Mouse (Mus musculus): Measurements from ENCODE around the gene Gm37240.

The Gm37240 gene

DNA sequence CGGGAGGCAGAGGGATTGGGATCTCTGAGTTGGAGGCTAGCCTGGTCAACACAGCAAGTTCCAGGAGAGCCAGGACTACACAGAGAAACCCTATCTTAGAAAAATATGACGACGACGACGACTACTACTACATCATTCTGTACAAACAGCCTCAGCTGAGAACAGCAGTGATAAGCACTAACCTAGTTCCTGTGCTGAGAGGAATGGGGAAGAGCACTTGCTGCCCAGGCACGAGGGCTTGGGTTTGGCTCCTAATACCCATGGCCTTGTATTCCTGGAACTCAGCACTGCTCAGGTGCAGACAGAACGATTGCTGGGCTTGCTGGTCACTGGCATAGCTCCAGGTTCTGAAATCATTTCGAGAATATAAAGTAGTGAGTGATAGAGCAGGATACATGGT lies 1178.2 kb downstream of the Gm37240 start:
- DNase-seq (ENCODE audit: low spot score in 2 of 2) = no peak

DNA sequence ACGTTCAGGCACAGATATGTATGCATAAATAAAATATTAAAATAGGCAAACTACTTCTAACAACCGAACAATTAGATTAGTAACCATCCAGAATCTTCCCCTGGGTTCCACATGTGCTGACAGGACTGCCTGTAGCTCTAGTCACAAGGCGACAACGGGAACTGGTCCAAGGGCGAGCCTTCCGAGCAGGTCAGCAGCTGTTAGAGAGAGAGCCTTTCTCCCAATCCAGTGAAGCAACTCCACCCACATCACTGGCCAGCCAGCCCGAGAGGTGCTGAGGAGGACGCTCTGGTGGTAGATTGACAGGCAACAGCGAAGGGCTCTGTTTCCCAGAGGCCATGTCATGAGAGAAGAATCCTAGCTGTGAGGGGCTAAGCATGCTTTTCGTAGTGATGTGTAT lies 1178.8 kb downstream of the Gm37240 start:
- peak; percentile 32 to 39 for DNase-seq (ENCODE audit: low spot score in 2 of 2)

DNA sequence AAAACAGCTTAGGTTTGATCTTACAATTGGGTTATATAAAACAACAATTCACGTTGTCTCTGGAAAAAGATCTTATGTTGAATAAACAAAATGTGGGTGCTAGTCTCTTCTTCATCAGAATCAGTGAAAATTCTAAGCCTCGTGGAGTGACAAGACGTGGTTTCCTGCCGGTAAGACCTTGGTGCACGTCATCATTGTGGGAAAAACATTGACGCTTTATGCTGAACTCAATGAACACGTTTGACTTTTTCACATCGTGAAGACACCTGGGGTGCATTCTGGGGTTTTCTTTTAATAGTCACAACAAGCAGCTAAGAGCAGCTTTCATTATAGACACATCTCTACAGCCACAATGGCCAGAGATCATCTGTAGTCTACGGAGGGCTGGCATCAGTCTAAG lies 1182.1 kb downstream of the Gm37240 start:
- no peak for DNase-seq (ENCODE audit: low spot score in 2 of 2)

DNA sequence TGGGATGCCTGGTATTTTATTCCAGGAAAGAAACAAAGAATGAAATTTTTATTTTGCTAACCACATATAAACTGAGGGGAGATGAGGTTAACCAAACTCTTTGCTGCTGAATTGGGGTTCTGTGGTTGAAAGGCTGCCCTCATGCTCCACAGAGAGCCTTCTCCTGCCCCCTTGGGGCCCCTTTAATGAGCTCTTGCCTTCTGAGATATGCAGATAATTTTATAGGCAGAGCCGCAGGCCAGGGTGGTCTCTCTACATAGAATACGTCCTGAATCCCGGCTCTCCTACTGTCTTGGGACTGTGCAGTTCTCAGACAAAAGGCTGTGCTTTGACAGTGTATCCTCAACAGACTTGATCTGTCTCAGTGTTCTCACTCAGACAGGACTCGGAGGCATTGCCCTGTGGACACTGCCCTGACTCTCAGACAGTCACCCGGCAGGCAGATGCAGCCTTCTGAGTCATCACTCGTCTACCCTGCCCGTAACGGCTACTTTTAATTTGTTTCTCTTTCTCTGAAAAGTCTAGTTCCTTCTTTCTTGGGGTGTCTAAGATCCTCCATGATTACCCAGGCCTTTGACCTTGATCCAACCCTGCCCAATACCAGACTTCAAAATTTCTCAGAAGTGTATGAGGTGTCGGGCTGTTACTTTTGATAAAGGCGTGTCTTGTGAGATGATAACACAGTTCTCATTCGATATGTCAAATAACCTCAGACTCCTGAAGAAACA lies 1184.1 kb downstream of the Gm37240 start:
- DNase-seq (ENCODE audit: low spot score in 2 of 2) = no peak

DNA sequence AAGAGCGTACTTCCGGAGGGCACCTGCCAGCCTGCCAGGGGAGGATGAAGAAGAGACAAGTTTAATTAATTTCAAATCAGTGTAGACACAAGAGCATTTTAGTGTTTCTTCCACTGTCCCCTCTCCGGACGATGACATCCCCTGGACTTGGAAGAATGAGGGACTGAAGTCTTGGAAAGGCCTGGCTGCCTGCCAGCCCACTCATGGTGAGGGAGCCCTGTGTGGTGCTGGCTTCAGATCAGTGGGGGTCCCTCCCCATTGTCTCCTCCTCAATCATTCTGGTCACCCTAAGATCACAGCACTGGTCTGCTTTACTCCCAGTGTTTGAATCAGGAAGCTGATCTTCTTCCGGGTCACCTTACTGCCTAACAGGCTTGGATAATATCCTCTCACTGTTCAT lies 1185.4 kb downstream of the Gm37240 start:
- DNase-seq (ENCODE audit: low spot score in 2 of 2) = no peak

DNA sequence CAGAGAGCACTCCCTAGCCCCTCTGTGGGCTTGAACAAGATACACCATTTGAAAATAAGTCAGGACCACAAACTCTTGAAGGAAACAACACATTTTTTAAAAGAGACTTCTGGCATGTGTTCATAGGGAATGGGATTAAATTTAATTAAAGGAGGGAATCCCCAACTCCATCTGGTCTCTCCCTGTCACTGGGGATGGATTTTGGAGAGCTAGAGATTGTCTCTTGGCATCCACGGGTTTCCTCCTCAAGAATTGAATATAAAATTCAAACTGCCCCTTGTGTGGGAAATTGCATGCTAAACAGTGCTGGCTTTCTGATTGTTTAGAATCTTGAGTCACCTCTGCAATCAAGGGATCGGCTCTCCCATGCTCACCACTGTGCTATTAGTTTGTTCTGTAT lies 1185.8 kb downstream of the Gm37240 start:
- no peak for DNase-seq (ENCODE audit: low spot score in 2 of 2)

DNA sequence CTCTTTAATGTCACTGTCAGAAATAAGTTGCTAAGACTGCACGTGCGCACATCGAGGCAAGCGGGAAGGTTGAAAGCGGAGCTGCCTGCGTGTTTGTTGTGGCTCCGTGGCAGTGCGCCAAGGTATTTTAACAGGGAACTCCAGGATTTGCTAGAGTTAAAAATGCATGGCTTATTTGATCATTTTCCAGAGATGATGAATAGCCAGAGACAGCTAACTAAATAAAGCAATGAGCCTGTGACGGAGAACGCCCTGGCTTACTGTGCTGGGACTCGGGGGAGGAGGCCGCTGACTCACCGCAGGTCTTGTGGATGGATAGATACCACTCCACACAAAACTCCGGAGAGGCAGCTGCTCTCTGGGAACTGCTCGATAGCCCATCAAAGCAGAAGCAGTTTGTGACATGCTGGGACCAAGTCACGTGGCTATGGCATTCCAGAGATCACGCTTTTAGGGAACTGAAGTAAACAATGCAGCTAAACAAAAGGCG lies 1190.8 kb downstream of the Gm37240 start:
- no peak for DNase-seq (ENCODE audit: low spot score in 2 of 2)

DNA sequence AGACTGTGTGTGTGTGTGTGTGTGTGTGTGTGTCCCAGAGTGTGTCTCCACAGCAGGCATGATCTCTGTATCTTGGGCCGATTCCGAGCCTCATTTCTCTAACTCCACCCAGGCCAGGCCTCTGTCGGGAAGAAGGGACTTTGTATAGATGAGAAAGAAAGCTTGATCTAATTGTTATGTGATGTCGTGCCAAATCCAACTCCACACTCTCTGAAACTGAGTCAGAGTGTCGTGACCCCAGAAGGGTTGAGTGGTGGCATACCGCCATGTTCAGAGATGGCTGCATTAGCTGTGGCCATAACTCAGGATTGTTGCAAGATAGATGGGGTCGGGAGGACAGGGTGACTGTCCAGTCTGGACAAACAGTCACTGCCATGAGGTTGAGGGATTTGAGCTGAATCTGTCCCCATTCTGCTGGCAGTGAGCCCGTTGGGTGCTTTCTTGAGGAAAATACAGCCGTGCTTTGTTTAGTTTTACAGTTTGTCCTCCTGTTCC lies 1191.4 kb downstream of the Gm37240 start:
- no peak for DNase-seq (ENCODE audit: low spot score in 2 of 2)

DNA sequence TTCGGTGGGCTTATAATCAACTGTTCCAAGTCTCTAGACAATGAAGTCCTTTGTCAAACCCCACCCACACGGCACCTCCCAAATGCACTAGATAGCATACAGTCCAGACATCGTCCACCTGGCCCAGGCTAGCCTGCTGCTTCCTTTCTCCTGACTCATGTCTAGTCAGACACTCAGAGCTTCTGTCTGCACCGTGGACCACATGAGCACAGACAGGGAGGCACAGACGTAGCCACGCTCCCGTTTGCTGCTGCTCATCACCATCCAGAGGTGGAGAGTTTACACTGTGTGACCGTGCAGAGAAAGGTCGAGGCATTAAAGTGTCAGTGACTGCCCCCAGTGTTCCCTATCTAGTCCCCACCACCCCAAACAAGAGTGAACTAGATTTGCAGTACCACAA lies 1191.9 kb downstream of the Gm37240 start:
- DNase-seq (ENCODE audit: low spot score in 2 of 2) = no peak

DNA sequence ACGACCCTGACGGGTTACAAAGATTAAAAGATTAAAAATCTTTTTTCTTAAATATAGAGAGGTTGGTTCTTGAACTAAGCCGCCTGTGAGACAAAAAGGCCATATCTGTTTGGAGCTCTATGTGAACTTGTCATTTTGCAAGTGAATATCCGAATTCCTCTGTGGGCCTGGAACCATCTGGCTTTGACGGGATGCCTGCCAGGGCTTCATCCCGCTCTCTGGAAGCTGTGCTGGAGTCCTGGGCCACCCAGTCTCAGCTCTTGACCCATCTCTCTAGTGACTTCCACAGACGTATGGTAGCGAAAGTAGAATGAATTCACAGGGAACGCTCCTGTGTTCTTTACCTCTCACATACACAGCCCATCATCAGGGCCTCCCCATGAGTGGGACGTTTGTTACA lies 1193.4 kb downstream of the Gm37240 start:
- DNase-seq (ENCODE audit: low spot score in 2 of 2) = no peak

DNA sequence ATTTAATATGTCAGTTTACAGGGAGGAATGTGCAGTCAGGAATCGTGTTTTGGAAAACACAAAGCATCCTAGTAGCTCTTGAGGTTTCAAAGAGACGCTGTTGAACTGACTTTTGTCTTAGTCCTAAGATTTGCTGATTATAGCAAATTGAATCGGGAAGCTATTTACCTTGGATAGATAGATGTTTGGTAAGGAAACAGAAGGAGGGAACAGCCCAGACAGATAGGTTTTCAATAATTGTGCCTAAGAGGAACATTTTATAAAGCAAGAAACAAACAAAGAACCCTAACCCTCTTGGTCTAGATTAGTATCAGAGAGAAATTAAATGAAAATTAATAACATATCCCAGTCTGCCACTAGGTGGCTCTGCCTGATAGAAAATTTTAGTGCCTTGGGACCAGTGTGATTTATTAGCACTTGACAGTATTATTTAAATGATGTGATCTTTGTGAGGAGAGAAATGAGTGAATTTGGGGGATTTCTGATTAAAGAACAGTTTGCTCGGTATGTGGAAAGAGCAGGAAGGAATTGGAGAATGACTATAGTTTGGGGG lies 1194.6 kb downstream of the Gm37240 start:
- peak in 1 of 2 experiments; percentile 37 for DNase-seq (ENCODE audit: low spot score in 2 of 2)

DNA sequence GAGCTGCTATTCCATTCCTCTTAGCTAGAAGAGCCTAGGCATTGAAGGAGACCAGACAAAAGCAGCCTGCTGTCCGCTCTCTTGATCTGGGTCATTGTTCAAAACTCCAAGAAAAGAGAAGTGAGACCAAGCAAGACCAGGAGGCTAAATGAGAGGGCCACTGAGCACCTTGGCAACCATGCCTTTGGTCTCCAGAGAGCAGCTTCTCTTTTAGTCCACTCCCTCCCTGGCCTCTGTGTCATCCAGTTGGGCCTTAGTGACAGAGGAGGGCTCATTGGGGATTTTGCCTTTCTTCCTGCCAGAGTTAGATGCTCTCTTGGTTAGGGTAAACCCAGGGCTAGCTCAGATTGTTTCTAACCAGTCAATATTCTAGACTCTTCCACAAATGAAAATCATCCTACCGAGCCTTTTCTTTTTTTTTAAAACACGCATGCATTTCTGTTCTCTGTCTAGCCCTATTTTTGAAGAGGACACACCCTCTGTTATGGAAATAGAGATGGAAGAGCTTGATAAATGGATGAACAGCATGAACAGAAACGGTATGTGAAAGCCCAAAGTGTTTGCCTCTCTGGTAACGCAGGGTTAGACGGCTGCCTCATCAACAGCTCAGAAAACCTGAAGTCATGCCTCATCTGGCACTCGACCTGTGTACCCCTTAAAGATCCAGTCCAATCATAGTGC lies 1197.1 kb downstream of the Gm37240 start:
- DNase-seq (ENCODE audit: low spot score in 2 of 2) = no peak

DNA sequence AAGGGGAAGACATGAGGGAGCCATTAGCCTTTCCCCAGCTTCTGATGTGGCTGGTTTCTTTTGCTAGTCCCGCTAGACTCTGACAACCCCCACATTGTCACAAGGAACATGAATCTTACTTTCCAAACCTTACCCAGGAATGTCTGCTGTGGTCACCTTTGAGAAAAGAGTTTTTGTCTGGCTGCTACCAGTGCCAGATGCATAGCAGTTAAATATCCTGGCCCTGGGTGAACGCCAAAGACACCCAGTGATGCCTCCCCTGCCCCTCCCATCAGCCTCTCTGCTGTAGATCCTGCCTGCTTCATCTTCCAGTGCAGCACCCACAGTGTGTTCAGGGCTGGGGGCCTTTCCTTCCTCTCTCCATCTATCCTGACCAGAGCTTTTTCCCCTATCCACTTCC lies 1197.7 kb downstream of the Gm37240 start:
- DNase-seq (ENCODE audit: low spot score in 2 of 2) = no peak

DNA sequence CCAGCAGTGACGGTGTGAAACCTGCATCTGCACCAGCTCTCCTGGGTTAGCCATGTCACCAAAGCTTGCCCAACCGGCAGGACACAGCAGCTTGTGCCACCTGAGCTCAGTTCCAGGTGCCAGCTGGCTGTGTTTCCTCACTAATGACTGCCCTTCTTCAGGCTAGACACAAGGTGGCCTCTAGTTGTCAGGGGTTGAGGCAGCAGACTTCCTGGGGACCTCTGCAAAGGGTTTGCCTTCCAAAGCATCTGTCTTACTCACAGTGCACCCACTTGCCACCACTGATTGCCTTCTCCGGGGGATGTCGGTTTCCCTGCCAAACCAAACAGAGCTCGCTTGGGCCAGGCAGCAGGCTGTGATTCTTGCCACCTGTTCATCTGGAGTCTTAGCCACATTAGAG lies 1199.1 kb downstream of the Gm37240 start:
- no peak for DNase-seq (ENCODE audit: low spot score in 2 of 2)

DNA sequence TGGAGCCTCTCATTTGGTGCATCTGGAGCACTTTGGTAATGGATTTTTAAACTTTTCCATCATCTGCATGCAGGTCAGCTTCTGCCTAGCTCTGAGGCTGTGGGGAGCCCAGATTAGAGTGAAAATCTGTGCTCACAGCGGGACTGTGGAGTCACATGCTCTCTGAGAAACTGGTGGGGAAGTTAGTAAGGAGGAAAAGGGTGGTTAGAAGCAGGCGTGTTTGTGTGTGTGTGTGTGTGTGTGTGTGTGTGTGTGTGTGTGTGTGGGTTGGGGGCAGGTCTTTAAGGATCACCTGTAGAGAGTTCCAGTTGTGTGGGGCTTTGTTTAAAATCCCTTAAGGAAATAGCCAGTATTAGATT lies 1199.9 kb downstream of the Gm37240 start:
- no peak for DNase-seq (ENCODE audit: low spot score in 2 of 2)

DNA sequence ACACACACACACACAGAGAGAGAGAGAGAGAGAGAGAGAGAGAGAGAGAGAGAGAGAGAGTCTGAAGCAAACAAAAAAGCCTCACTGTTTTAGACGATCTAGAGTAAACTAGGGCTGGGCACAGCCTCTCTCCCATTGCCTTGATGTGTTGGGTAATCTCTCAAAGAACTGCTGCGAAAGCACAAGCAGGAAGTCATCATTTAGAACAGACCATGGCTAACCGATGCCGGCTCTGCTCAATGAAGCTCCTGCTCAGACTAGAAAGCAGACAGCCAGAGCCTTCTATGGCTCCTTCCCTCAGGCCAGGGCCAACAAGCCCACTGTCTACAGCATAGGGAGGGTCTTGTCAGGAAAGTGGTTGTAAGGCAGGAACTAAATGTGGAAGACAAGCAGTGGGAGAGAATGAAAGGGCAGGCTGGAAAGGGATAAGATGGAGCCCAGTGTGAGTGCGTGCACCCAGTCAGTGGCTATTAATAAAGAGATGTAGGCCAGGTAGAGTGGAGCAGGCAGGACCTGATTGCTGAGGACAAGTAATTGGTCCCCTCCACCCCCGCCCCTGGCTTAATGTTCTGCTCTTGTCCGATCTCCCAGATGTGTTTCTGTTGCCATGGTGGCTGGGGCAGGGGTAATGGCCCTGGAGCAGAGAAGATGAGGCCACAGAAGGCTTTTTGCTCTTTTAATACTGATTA lies 1200.4 kb downstream of the Gm37240 start:
- no peak for DNase-seq (ENCODE audit: low spot score in 2 of 2)

DNA sequence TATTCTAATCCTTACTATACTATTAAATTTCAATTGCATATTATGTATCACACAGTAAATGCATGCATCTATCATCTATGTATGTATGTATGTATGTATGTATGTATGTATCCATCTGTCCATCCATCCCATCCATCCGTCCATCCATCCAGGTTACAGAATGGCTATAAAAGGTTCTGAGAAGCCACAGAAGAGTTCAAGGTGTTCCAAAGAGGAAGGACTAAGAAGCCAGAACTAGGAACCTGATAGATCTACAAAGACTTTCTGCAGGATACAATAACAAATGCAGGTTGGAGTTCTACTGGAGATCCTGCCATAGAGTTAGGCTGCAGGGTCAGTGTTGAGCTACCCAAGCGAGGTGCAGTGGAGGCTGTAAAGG lies 1201.0 kb downstream of the Gm37240 start:
- DNase-seq (ENCODE audit: low spot score in 2 of 2) = no peak

DNA sequence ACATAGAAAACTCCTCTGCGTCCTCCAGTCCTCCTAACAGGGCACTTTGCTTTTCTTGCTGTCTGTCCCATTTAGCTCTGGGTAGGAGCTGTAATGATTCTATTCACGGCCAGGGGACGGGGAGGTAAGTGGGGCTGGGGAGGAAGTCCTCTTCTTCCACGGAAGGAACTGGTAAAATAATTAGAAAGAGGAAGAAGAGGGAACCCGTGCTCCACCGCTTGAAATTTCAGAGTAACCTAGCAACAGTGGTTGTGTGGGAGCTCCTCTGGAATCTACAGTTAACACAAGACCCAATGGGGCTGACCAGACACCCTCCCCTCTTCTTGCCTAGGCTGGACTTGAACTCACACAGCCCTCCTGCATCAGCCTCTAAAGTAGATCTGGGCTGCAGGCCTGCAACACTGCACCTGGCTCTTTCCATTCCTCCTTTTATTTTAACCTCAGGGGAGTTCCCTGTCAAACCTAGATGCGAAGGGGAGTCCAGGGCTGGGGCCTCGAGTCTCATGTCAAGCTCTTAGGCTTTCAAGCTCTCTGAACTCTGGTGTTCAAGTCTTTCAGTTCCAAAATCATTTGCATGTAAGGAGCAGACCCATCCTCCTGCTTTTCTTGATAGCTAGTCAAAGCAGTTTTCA lies 1201.5 kb downstream of the Gm37240 start:
- DNase-seq (ENCODE audit: low spot score in 2 of 2) = no peak

DNA sequence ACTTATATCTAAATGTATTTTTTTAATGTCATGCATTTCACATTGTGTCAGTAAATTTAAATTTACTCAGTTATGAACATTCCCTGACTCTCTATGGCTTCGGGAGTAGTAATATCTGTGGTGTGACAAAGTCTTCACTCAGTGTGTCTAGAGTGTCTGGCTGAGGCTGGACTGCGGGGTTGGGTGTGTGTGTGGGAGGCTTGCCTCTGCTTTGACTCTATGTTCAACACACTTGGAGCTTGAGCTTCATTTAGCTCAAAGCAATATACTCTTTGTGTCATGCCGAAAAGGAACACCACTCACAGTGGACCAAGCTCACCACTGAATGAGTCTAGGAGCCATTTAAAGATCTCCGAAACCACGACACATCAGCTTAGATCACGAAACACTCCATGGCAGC lies 1203.5 kb downstream of the Gm37240 start:
- no peak for DNase-seq (ENCODE audit: low spot score in 2 of 2)

DNA sequence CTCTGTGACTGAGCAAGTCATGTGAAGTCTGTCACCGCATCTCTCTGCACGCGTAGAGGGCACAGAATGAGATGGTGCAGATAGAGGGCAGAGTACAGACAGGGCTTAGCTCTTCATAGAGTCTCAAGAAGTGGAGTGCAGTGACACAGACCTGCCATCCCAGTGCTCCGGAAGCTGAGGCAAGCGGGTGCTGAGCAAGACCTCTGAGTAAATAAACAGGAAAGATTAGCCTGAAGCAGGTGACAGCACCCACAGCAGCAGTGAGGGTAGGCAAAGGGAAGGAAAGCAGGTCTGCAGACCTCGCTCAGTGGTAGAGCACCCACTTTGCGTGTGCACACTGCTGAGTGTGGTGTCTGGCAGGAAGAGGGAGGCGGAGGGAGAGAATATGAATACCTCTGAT lies 1205.6 kb downstream of the Gm37240 start:
- no peak for DNase-seq (ENCODE audit: low spot score in 2 of 2)

DNA sequence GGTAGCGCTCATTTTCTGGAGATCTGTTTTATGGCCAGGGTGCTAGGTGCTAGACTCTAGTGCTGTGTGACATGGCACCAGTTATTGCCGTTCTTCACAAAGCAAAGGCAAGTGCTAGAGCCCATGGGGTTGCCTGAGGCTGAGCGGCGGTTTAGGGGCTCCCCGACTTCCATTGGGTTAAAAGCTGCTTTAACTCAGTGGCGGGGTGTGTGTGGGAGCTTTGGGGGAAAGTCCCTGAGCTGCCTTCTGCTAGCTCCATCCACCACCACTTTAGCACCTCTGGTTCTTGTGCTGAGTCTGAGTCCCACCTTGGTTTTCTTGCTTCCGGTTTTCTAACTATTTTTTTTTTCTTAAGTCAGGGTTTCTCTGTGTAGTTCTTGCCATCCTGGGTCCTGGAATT lies 1207.3 kb downstream of the Gm37240 start:
- DNase-seq (ENCODE audit: low spot score in 2 of 2) = no peak

DNA sequence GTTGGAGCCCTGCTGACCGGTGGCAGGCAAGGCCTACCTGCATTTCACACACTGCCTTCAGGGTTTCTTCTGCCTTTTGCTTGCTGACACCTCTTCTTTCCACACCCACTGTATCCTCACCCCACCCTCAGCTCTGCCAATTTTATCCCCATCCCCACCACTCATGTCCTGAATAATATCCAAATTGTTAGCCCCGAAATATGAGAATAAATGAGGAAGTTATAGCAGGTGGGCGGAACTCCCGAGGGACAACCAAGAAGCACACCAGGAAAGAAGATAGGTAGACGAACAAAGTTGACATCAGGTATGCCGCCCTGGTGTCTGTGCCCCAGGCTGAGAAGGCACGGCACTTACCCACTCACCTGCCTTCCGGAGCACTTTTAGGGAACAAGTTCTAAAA lies 1207.8 kb downstream of the Gm37240 start:
- DNase-seq (ENCODE audit: low spot score in 2 of 2) = no peak

Measured in heart, adult 9 months (tissue).